Mouse (Mus musculus) spleen, postnatal 4 days (tissue): ENCODE measurements around the gene Atp6v0a1.

Experiments used
- DNase-seq, 2 experiments: peaks; one replicate each; pipeline ENCODE4 v3.0.0; 2022; ENCODE audit warnings: low spot score in 2 of 2

Gene Atp6v0a1

DNA sequence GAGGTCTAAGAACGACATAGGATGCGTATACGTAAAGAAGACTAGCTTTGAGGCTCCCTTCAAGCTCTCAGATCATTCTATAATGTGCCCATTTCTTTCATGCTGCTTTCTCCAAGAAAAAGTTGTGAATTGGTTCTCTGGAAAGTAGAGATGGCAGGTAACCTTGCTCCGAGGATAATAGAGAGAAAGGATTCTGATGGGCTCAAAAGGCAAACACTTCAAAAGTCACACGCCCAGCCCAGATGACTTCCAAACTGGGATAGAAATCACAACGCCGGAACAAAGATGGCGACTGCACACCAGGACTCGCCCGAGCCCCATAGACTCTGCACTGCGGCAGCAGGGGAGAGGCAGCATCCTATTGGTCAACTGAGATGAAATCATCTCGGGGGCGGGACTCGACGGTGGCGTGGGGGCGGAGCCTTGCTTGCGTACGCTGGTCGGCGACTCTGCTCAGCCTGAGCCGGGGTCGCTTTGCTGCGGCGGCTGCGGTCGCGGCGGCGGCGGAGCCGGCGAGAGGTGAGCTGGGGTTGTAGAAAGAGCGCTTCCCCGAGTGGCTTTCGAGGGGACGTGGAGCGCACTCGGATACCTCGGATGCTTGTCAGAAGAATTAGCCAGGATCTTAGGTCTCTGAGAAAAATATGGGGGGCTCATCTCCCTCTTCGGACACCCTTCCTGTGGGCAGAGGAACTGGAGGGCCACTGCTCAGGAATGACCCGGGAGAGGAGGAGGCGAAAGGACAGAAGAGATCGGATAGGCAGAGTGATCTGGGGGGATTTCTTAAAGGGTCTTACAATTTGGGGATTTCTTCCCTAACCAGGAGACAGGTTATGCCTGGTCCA is at the start of gene Atp6v0a1:
Atp6v0a1 (plus strand) TSS at position 407 of the 842 bp plus-strand sequence.
- DNase-seq: peak; percentile 98 to 99

DNA sequence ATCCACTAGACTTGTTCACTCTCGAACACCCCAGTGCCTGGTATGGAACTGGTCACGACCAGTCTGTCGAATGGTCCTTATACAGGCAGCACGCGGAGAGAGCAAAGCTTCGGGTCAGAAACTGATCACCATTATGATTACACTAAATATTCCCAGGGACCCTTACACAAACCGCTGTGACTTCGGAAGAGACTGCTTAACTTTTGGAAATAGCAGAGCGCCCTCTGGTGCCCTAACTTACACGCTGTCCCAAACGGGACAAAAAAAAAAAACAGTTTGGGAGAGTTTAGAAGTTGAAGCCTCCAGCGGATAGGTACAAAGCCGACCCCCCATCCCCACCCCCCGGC is 49.8 kb upstream of the Atp6v0a1 start:
- DNase-seq: peak; percentile 63 to 85

DNA sequence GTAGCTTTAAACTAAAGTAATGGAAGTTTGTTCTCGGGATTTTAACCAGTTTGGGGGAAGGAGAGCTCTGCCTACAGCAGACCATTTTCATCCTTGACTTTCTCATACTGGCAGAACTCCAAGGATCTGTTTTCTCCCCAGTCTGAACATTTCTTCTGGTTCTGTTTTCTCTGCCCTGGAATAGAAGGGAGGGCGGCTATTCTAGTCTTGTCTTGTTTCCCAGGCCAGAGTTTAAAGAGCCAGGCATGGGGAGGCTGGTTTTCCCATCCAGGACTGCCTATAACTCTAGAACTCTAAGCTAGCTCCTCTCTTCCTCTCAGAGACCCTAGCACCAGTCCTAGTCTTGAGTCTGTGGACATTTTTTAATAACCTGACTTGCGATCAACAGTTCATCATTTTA is 49.4 kb upstream of the Atp6v0a1 start:
- no peak for DNase-seq

DNA sequence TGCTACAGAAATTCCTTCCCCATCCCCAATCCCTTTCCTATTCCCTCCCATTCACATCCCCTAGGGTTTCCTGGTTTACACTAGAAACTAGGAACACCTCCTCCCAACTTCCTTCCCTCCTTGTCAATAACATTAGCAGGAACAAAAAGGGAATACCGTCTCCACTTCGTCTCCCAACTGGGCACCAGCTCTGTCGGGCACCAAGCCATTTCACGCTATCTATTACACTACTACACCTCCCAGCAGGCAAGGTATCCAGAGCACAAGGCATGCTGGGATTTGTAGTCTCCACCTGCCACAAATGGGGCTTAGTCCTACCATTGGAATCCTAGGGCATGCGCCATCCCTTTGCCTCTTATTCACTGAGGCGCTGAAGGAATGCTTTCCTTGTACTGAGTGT is 48.7 kb upstream of the Atp6v0a1 start:
- DNase-seq: peak; percentile 40 to 69

DNA sequence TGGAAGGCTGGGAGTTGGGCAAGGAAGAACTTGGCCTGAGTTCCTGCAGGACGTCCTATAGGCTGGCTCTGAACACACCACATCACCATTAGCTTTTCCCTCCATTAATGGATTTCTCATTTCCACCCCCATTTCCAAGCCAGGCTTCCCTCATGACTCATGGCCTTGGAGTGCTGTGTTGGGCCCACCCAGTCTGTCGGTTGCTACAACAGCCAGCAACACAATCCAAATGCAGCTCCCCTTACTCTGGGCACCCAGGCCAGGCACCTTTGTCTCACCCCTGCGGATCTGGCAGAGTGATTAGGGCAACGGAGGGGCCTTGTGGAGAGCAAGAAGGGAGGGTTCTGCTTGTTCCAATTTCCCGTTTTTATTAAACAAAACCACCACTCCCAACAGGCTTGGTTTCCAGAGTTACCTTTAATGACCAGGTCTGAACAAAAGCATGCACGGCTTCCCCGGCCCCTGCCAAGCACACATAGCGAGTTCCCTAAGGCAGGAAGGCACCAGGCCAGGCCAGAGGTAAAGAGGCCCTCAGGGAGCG is 46.8 kb upstream of the Atp6v0a1 start:
- no peak for DNase-seq

DNA sequence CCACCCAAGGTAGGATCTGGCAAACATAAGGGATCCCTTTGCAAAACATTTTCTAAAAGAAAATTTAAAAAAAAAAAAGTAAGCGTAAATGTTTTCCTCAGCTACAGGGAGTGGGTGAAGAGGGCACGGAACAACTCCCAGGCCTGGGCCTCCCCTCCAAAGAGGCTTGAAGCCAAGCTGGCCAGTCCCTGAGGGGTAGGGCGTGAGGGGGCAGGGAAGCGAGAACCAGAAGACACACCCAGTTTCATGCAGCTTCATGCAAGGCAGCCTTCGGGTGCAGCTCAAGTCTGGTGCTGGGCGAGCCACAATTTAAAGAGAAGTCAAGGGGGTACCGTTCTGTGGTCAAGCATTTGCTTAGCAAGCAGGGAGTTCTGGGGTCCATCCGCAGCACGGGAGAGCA is 45.6 kb upstream of the Atp6v0a1 start:
- DNase-seq: no peak

DNA sequence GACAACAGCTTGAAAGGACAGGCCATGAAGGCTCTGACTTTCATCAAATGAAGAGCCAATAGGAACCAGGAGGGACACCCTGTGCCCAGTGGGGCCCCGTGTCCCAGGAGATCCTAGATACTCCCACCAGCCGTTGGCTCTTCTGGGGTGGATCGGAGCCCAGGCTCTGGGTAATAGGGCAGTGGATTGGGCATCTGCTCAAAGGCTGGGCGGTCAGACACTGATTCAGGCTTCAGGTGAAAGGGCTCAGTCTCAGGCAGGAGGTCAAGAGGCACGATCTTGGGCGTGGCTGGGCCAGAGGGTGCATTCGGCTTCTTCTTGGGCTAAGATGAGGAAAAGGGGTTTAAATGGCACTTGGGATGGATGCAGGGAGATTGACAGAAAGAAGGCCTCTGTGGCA is 45.1 kb upstream of the Atp6v0a1 start:
- DNase-seq: no peak

DNA sequence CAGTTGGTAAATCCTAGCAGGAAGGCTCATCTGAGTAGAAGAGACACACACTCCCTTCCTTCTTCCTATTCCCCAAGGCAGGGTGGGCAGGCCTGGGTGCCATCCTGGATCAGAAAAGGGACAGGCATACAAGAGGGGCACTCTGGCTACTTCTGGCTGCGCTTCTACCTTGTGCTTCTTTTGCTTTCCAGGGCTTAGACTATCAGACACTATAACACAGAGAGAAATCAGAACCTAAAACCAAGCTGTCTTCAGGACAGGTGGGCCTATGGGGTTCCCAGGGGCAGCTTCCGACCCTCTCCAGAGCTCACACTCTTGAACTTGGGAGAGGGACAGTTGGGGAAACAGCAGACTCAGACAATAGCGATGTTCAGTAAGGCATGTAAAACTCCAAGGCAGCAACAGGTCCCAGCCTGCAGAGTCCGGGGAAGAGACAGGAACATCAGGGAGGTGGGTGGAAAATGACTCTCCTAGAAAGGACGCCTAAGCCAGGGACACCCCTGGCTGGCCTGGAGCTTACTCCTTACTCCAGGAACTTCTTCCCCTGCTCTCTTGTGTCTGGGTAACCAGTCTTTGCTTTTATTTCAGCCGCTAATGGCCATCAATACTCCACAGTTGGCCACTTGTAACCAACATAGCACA is 44.2 kb upstream of the Atp6v0a1 start:
- no peak for DNase-seq

DNA sequence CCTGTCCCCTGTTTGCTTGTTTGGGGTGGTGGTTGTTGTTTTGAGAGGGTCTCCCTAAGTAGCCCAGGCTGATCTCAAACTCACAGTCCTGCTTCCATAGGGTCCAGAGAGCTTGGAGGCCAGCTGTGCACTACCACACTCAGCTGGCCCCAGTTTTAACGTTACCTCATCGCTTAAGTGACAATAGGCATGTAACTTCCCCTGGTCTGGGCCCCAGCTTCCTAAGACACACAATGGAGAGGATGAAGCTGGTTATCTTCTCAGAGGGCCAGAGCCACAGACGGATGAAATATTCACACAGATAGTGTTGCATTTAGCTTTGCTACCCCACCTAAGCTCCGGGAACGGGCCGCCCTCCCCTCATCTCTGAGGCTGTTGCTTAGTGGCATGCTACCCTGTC is 43.5 kb upstream of the Atp6v0a1 start:
- no peak for DNase-seq

DNA sequence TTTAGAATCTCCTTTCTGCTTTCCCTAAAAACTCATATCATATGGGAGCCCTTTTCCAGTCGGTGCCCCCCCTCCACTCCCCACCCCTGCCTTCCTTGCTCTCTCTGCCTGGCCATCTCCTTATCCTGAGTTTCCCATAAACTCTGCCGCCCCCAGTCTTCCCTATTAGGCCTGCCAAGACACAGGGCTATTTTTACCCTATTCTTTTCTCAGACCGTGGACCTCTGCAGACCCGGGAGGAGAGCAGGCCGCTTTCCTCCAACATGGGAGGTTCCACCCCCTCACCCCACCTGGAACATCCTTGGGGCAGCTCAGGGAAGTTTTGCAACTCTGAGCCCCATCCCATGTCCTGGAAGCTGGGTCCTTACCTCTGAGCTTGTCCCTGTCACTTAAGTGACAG is 41.9 kb upstream of the Atp6v0a1 start:
- no peak for DNase-seq

DNA sequence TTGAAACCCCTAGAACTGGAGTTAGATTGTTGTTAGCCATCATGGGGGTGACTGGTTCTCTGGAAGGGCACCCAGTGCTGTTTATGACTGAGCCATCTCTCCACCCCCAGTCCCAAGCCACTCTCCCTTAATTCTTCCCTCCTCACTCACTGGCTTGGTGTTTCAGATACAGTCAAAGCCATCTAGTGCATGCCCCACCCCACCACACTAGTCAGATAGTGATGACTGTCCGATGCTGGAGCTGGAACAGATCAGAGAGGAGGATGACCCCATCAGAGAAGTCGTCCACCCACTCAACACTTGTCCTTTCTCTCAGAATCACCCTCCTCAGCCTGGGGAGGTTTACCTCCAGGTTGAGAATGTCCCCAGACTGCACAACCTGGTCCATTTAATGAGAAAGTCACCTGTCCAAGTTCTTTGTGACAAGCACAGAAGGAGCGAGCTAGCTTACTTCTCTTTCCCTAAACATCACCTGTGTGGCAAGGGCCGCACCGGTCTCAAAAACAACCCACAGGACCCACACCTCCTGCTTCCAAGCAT is 41.3 kb upstream of the Atp6v0a1 start:
- DNase-seq: no peak

DNA sequence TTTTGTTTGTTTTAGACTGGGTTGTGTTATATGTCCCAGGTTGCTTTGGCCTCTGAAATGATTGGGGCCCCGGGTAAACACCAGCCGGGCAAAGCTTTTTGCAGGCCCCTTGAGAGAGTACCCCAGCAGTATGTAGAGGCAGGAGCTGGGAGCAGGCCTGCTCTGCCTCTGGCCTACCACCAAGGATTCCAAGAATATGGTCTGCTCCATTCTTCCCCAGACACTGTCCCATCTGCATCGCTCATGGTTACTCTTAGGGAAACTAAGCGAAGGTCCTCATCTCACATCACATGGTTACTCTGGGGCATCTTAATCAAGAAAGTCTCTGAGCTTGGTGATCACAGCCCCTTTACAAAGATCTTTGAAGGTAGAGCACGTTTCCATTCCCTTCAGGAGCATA is 40.8 kb upstream of the Atp6v0a1 start:
- DNase-seq: no peak

DNA sequence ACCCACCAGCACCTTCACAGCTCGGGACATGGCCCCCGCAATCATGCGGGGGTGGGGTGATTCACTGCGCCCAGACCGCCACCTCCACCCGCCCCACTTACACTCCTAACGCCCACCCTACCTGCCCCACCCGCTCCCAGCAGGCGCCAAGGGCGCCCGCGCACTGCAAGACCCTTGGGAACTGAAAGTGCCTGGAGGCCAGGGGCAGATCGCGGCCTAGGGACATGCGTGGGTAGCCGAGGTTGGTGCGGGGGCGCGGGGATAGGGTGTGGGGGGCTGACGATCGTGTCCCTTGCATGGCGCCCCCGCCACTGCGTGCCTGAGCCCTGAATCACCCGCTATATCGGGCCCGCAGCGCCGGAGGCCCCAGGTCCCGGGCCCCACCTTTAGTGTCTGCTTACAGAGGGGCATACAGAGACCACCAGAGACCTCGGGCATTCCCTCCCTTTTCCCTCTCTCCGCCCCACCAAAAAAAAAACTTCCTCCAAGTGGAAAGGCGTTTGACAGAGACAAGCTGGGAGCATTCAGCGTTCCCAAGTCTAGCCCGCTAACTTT is 40.0 kb upstream of the Atp6v0a1 start:
- no peak for DNase-seq

DNA sequence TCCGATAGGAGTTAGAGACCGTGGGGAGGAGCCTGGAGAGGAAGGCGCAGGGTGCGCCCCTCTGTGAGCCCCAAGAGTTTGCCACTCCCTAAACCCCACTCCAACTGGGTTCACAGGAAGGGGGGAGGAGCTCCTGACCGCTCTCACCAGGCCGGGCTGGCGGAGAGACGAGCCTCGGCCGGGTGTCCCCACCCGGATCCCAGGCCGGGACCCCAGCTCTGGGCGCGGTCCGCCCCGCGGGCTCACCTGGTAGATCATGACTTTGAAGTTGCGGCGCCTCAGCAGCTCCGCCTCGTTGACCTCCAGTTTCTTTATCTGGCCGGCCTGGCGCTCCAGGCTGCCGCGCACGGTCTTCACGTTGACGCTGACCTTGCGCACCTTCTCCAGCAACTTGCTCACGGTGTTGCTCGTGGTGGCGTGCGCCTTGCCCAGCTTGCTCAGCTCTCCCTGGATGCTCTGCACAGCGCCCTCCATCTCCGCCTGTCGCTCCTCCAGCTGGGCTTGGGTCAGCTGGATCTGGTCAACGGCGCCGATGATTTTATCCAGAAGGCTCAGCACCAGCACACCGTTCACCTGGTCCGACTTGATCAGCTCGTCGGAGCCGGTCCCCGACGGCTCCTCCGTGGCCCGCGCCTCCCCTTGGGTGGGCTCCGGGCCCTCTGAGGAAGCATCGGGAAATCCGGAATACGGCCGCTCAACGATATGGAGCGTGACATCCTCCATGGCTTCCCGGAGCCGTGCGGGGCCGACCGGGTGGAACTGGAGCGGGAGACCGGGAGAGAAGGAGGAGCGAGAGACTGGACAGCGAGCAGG is 39.3 kb upstream of the Atp6v0a1 start:
- DNase-seq: peak in 1 of 2 experiments; percentile 68

DNA sequence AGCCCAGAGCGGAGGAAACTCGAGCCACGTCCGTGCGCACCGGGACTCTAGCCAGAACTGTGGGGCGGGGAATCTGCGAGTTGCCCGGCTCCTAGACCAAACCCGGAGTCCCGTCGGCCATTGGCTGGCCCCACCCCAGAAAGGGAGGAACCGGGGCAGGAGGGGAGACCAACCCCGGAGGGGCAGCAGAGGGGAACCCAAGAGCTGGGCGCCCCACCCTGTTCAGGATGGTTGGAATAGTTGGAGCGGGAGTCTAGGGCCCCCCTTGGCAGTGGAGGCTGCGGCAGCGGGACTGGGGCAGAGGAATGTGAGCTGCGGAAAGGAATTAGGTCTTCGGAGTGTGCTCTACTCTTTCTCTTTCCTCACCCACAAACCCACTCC is 38.7 kb upstream of the Atp6v0a1 start, which contains the start of gene Cavin1:
Cavin1 (minus strand) TSS at position 331 of the 381 bp plus-strand sequence.
- peak; percentile 59 to 75 for DNase-seq

DNA sequence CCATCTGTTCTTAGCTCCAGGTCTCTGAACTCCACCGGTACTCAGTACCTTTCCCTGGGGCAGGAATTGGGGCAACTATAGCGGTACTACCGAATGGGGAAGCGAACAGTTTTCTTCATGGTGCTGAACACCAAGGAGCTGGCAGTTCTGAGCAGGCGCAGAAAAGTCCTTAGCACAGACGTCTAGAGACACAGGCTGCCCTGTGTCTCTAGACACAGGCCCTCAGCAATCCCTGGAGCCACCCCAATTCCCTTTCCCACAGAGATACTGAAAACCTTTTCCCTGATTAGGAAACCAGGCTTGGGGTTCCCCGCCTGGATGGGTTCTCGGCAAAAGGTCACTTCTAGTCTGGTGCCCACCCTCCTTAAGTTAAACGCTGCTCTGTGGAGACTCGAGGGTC is 37.8 kb upstream of the Atp6v0a1 start:
- DNase-seq: no peak

DNA sequence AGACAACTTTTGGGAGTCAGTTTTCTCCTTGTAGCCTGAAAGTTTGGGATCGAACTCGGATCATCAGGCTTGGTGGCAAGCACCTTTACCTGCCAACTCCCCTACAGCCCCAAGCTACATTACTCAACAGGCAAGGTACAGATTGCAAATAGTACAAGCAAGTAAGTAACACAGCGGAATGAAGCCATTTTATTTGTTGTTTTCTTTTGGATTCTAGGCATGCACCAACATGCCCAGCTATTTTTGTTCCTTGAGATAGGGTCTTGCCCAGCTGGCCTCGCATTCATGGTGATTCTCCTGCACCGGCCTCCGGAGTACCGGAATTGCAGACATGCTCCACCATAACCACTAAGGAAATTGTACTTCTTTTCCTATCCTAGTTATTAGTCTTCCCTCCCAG is 36.0 kb upstream of the Atp6v0a1 start:
- DNase-seq: no peak

DNA sequence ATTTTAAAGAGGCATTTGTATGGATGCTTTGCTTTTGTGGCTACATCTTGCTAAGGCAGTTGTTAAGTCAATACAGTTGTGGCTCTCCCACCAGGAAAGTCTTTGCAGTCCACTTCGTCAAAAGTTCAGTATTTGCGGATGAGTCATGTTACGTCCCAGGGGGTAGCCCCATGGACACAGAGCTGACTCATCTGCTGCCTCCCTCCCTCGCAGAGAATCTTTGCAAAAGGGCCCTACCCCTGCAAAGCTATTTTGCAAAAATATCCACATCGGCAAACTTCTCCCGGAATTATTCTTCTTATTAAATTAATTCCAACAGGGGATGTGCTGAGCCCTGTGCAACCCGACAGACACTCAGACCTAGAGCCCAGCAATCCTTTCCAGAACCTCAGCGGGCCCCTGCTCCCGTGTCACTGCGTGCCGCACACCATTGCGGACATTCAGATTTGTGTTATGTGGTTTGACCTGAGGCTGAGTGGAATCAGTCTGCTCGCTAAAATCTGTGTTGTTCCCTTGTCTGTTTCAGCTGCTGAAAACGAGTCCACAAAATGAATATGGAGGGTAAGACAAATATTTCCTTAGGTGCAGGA is 34.8 kb upstream of the Atp6v0a1 start:
- no peak for DNase-seq

DNA sequence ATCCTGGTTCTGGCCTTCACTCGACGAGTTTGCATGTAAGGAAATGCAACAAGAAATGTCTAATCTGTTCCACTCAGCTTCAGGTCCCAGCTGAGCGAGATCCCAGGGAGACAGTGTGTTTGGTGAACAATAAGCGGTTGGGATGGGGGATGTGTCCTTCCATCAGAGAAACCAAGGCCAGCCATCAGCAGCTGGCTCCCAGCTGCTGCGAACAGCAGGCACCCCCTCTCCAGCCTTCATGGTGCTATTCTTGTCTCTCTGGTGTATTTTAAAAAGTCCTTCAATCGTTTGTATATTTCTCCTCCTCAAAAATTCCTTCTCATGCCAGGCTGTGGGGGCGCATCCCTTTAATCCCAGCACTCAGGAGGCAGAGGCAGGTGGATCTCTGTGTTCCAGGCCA is 34.0 kb upstream of the Atp6v0a1 start:
- DNase-seq: no peak

DNA sequence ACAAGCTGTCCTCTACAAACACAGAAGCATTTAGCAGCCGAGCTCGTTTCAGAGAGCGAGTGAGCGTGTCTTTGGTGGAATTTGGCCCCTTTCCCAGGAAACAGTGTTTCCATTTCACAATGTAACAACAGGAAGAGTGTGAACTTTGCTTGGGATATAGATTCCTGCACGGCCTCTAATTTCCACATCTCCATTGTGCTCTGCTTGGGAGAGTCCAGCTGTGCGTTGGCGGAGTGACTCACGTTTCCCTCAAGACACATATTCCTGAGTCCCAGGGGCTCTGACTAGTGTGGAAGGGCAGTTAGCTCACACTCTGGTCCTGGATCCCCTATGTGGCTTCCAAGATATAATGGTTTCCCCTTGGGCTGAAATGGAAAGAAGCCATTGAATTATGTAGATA is 29.4 kb upstream of the Atp6v0a1 start:
- DNase-seq: no peak

DNA sequence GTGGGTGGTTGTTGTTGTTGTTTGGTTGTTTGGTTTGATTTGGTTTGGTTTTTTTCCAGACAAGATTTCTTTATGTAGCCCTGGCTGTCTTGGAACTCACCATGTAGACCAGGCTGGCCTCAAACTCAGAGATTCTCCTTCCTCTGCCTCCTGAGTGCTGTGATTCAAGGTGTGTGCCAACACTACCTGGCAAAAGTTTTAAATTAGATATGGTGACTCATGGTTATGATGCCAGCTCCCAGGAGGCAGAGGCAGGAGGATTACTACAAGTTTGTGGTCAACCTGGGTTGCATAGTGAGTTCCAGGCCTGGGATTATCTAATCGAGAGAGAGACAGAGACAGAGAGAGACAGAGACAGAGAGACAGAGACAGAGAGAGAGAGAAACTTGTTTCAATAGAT is 28.8 kb upstream of the Atp6v0a1 start:
- DNase-seq: no peak
